ENCODE assay signal across 15 mouse cellular contexts in genomic region chr3:87214221-87214864, GRCm38 (mm10). TPM values are rescaled to one million over a fixed set of nuclear protein-coding genes. Genes with fewer than 3 reads are reported as not detected.
A peak's percentile ranks its signal among the peaks of the same experiment; 100 is the strongest.
DNase-seq lines count a peak whose midpoint lies in the region.
"Had no signal": no experiment of that assay in that cellular context is flagged by ENCODE, and none has a peak within 500 bp of the region (broad histone marks: within the 10 kb centered on the region; RNA-seq: fewer than 3 reads in every experiment).

No protein-coding gene starts in this region.

- peak; percentile 16 to 21 for DNase-seq in left cerebral cortex, postnatal 36 days (ENCODE audit: low spot score in 2 of 2)
- no peak for DNase-seq in left cerebral cortex, adult 11 months (ENCODE audit: low spot score)
- peak; percentile 39 for DNase-seq in ZHBTc4 (ENCODE audit: low read depth, low spot score)
- peak; percentile 0 for DNase-seq in layer of hippocampus, adult 9-10 months (ENCODE audit: low spot score)
- peak; percentile 39 for DNase-seq in right cerebral cortex, postnatal 25 days
- no peak for DNase-seq in thymus, postnatal 4 days
- DNase-seq in B cell, adult 2 months, result no peak
- no peak for DNase-seq in cerebellum, postnatal 14 days
- DNase-seq: adrenal gland, postnatal 14 days; cerebellum, adult 9-10 months; gastrocnemius, postnatal 10 days; heart, adult 2 months; kidney, adult 8-10 months; kidney, postnatal 36 days; liver, embryonic 13.5 days had no signal

- intact Hi-C loops in left cerebral cortex, postnatal 36 days (cut with DNase I), result no loop called here

RNA-seq across cellular contexts. Expression of gene Kirrel, which starts 39.8 kb away (rescaled TPM):
- 1 to 10 TPM; 3.5 to 6.1 TPM for total RNA-seq in left cerebral cortex, postnatal 36 days (2021)

RNA-seq across cellular contexts. Expression of gene Fcrls, which starts 49.2 kb away (rescaled TPM):
- total RNA-seq in left cerebral cortex, postnatal 36 days (2021), result 10 to 100 TPM; 29.5 to 32.3 TPM

Comparison
In these comparisons a context has a peak if more than half of its experiments do, and no peak if none do; other contexts are left out.
1. DNase-seq: peak in left cerebral cortex, postnatal 36 days (2 of 2), ZHBTc4 (single experiment), layer of hippocampus, adult 9-10 months (single experiment) and right cerebral cortex, postnatal 25 days (single experiment); none in left cerebral cortex, adult 11 months (single experiment), thymus, postnatal 4 days (single experiment), B cell, adult 2 months (0 of 2) and cerebellum, postnatal 14 days (0 of 2).